Mouse (Mus musculus): ENCODE measurements around the gene Zbtb20.

The Zbtb20 gene

DNA sequence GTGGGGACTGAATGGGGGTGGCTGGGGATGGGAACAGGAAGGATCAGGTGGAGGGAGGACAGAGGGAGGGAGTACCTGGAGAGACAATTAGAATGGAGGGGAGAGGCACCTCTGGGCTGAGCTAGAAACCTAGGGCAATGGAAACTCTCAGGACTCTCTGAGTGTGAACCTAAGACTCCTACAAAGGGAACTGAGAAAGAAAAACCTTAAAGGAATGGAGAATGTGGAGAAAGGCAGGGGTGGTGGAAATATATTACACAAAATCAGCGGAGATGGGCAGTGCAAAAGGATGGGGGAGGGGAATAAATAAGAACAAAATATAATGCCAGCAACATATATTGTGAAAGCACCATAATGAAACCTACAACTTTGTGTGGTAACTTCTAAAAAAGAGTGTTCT, 796.3 kb downstream of the Zbtb20 start:
- DNase-seq = no peak

DNA sequence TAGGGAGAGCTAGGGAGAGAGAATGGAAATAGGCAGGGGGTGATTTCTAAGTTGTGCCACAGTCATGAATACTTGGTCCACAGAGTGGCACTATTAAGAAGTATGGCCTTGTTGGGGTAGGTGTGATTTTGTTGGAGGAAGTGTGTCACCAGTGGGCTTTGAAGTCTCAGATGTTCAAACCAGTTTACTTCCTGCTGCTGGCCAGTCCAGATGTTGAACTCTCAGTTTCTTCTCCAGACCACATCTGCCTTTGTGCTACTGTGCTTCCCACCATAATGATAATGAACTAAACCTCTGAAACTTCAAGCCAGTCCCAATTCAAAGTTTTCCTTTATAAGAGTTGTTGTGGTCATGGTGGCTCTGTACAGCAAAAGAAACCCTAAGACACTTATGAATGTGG, 797.0 kb downstream of the Zbtb20 start:
- DNase-seq = no peak

DNA sequence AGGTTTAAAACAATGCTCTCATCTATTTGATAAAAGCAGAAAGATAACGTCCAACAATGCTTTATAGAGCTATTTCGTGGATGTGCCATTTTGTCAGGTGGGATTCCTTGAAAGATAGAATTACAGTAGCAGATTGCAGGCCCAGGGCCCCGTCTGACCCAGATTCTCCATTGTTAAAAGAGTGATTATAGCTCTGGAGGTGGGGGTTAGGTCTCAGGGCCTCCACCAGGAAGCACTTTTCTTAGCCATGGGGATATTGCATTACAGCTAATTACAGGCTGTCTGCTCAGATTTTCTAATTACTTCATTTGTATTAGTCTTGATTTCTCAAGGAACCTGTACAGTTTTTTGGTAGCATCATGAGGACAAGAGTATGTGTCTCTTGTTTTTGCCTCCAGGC, 798.7 kb downstream of the Zbtb20 start:
- no peak for DNase-seq

DNA sequence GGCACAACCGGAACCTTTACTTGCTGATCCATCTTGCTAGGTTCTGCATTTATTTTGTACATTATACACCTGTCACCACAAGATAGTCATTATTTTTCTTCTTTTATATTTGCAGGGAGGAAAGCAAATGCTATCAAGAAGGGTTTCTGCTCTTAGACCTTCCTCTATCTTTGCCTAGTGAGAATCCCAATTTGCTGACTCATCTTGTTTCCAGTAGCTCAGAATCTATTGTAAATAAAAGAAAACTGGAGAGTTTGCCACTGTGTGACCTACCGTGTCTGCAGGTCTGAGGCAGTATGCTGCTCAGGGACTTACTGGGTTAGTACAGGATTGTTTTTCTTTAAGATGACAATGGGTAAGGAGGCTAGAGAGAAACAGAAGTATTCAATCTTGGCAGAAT, 812.3 kb downstream of the Zbtb20 start:
- DNase-seq = no peak

DNA sequence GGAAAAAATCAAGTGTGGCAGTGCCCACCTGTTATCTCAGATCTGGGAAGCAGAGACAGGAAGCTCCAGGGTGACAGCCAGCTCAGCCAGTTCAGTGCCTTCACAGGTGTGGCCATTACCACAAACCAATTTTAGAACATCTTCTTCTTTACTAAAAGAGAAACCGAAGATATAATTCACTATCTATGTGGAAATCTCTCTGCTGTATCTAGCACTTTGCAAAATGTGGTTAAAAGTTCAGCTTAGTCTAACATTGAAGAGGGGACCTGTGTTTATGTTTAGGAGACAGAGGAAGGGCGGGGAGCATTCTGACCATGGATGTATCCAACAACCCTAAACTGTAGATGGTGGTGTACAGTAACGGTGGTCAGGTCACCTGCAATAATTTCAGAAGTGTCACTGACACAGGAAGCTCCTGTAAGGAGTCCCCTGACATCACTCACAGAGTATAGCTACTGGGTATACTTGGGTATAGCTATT, 814.6 kb downstream of the Zbtb20 start:
- DNase-seq = no peak

DNA sequence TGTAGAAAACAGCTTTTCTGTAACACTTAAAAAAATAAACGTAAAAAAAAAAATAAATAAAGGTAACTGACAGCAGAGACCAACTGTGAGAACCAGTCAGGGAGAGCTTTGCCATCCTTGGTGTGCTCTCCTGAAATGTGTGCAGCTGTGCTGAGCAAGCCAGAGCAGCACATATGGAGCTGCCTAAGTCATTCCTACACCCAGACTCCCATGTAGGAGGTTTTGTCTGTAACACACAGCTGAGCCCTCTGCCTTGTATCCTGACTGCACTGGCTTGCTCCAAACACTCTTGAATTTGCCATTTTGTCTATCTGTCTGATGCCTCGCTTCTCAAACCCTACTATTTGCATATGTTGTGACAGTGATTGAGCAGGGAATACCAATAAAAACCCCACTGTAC, 815.2 kb downstream of the Zbtb20 start:
- no peak for DNase-seq

DNA sequence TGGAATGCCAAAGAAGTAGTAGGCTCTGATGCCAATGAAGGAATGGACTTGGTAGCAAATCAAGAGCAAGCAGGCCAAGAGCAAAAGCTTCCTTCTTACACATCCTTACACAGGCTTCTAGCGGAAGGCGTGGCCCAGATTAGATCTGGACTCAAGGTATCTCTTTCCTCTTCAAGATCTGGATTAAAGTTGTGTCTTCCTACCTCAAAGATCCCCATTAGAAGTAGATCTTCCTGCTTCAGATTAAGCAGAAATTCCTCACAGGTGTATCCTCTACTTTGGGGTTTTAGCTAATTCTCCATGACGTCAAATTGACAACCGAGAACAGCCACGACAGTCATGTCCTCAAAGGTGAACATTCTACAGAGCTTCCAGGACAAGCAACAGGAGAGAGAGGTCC, 816.1 kb downstream of the Zbtb20 start:
- DNase-seq = no peak

Data from cerebellum, adult 11-12 months (tissue).